Mouse (Mus musculus): ENCODE measurements around the gene Tmem144.
"Not testable (repeated sequence)": the region's sequence is repeated elsewhere in the genome, so short reads cannot be mapped to it uniquely, and the experiment has no call there.

Tmem144 gene

GRCm38 (mm10) chr3:79809180-79809567 is 43.4 kb downstream of the Tmem144 start:
- peak; percentile 61 for DNase-seq (ENCODE audit: low spot score)

- no peak for DNase-seq (ENCODE audit: low spot score)
Observed at GRCm38 (mm10) chr3:79808530-79809179, 43.9 kb downstream of the Tmem144 start.

- not testable (repeated sequence) for DNase-seq (ENCODE audit: low spot score)
Observed at GRCm38 (mm10) chr3:79800761-79801160, 51.8 kb downstream of the Tmem144 start.

GRCm38 (mm10) chr3:79792307-79792706 is 60.3 kb downstream of the Tmem144 start:
- DNase-seq (ENCODE audit: low spot score), result no peak

GRCm38 (mm10) chr3:79790324-79790723 is 62.2 kb downstream of the Tmem144 start:
- DNase-seq (ENCODE audit: low spot score), result no peak

- no peak for DNase-seq (ENCODE audit: low spot score)
Observed at GRCm38 (mm10) chr3:79789554-79789953, 63.0 kb downstream of the Tmem144 start.

GRCm38 (mm10) chr3:79788959-79789358 is 63.6 kb downstream of the Tmem144 start:
- no peak for DNase-seq (ENCODE audit: low spot score)

GRCm38 (mm10) chr3:79784362-79784736 is 68.2 kb downstream of the Tmem144 start:
- DNase-seq (ENCODE audit: low spot score), result no peak

- DNase-seq (ENCODE audit: low spot score), result no peak
Observed at GRCm38 (mm10) chr3:79783630-79784361, 68.8 kb downstream of the Tmem144 start.

- no peak for DNase-seq (ENCODE audit: low spot score)
Observed at GRCm38 (mm10) chr3:79772701-79773100, 79.9 kb downstream of the Tmem144 start.

Measured in adipocyte (in vitro differentiated cells).